Comparison of ENCODE assay signal across 9 mouse cellular contexts in genomic region chr8:26441268-26442030, GRCm38 (mm10).
DNase-seq lines count a peak whose midpoint lies in the region; ATAC-seq and TF ChIP-seq lines count a peak whose summit lies in the region.
"Had no signal": no experiment of that assay in that cellular context is flagged by ENCODE, and none has a peak within 500 bp of the region (broad histone marks: within the 10 kb centered on the region; RNA-seq: fewer than 3 reads in every experiment).

No protein-coding gene starts in this region.

- no peaks in the 10 kb centered on the region for H3K36me3 ChIP-seq in heart, embryonic 10.5 days
- no peaks in the 10 kb centered on the region for H3K36me3 ChIP-seq in heart, adult 2 months (ENCODE audit: control insufficient read depth, insufficient read depth, low read length)
- H3K36me3 ChIP-seq in stomach, postnatal 0 days (ENCODE audit: control insufficient read depth, insufficient read depth, low read length), result no peaks in the 10 kb centered on the region
- no peaks in the 10 kb centered on the region for H3K36me3 ChIP-seq in limb, embryonic 10.5 days
- H3K36me3 ChIP-seq in liver, embryonic 11.5 days (ENCODE audit: control insufficient read depth, insufficient read depth, low read length), result no peaks in the 10 kb centered on the region

- peak; percentile 42; the same call in 1 of the 2 replicates for ATAC-seq in stomach, postnatal 0 days (ENCODE audit: low FRiP score, low TSS enrichment)
- ATAC-seq in liver, embryonic 11.5 days (replicated peaks; ENCODE audit: low FRiP score), result no peak

- TF ChIP-seq POLR2A in heart, adult 2 months (IDR thresholded peaks at IDR 0.05; ENCODE audit: insufficient read depth, low read depth, low read length), result no peak

- H3K4me3 ChIP-seq in heart, embryonic 10.5 days, result no peak overlapping the region
- H3K4me3 ChIP-seq in heart, adult 2 months, result no peak overlapping the region
- no peak overlapping the region for H3K4me3 ChIP-seq in stomach, postnatal 0 days (ENCODE audit: low read depth, low read length)
- no peak overlapping the region for H3K4me3 ChIP-seq in limb, embryonic 10.5 days
- H3K4me3 ChIP-seq in liver, embryonic 11.5 days (ENCODE audit: low read depth, low read length), result no peak overlapping the region

- DNase-seq in heart, embryonic 10.5 days (ENCODE audit: low spot score), result peak; percentile 51
- no peak for DNase-seq in heart, adult 2 months
- peak; percentile 12 for DNase-seq in ovary, postnatal 36 days (ENCODE audit: low spot score)
- no peak for DNase-seq in ovary, postnatal 10 days (ENCODE audit: low spot score)
- peak; percentile 5 to 10 for DNase-seq in heart, postnatal 36 days
- DNase-seq in stomach, postnatal 0 days (ENCODE audit: low spot score), result no peak
- no peak for DNase-seq in limb, embryonic 10.5 days (ENCODE audit: low spot score)
- DNase-seq in liver, embryonic 11.5 days (ENCODE audit: low spot score), result no peak
- DNase-seq: spleen, adult 18-20 months had no signal

- H3K9me3 ChIP-seq in heart, embryonic 10.5 days, result no peaks in the 10 kb centered on the region
- H3K9me3 ChIP-seq in stomach, postnatal 0 days (ENCODE audit: control insufficient read depth, low read length), result no peaks in the 10 kb centered on the region
- H3K9me3 ChIP-seq in limb, embryonic 10.5 days (replicated peaks), result no peaks in the 10 kb centered on the region
- H3K9me3 ChIP-seq in liver, embryonic 11.5 days (ENCODE audit: control insufficient read depth, low read length), result no peaks in the 10 kb centered on the region

- peaks cover 3% of the 10 kb centered on the region; the same call in 1 of the 2 replicates for H3K27me3 ChIP-seq in heart, embryonic 10.5 days (ENCODE audit: insufficient read depth, poor library complexity, severe bottlenecking)
- no peaks in the 10 kb centered on the region for H3K27me3 ChIP-seq in heart, adult 2 months (ENCODE audit: control insufficient read depth, insufficient read depth, low read length)
- H3K27me3 ChIP-seq in stomach, postnatal 0 days (ENCODE audit: control insufficient read depth, insufficient read depth, low read length), result no peaks in the 10 kb centered on the region
- peaks cover 23% of the 10 kb centered on the region; the same call in 1 of the 2 replicates for H3K27me3 ChIP-seq in limb, embryonic 10.5 days (ENCODE audit: low read depth, poor library complexity, severe bottlenecking)
- H3K27me3 ChIP-seq in liver, embryonic 11.5 days (replicated peaks; ENCODE audit: control insufficient read depth, insufficient read depth, low read length), result no peaks in the 10 kb centered on the region

- WGBS in heart, embryonic 10.5 days, result 71% methylated on average over 12 of the region's 12 CpGs
- 52% methylated on average over 12 of the region's 12 CpGs for WGBS in heart, adult 2 months
- WGBS in stomach, postnatal 0 days, result 34% methylated on average over 12 of the region's 12 CpGs
- 65% methylated on average over 12 of the region's 12 CpGs for WGBS in limb, embryonic 10.5 days
- 61% methylated on average over 12 of the region's 12 CpGs for WGBS in liver, embryonic 11.5 days

- no peaks in the 10 kb centered on the region for H3K4me1 ChIP-seq in heart, embryonic 10.5 days
- H3K4me1 ChIP-seq in heart, adult 2 months (ENCODE audit: control insufficient read depth, insufficient read depth, low read length), result no peaks in the 10 kb centered on the region
- no peaks in the 10 kb centered on the region for H3K4me1 ChIP-seq in stomach, postnatal 0 days (replicated peaks; ENCODE audit: control insufficient read depth, insufficient read depth)
- peaks cover 32% of the 10 kb centered on the region for H3K4me1 ChIP-seq in limb, embryonic 10.5 days
- no peaks in the 10 kb centered on the region for H3K4me1 ChIP-seq in liver, embryonic 11.5 days (replicated peaks; ENCODE audit: control insufficient read depth, insufficient read depth, low read length)

- TF ChIP-seq EP300 in heart, adult 2 months (IDR thresholded peaks at IDR 0.05; ENCODE audit: insufficient read depth, low read depth, low read length), result no peak
- TF ChIP-seq EP300 in stomach, postnatal 0 days (optimal IDR thresholded peaks at IDR 0.05), result no peak

- intact Hi-C loops in heart, adult 2 months (cut with DNase I), result loop anchor here (5.0 to 10.0 kb wide), 2 partner anchors 167 to 259 kb away; no protein-coding TSS in a partner anchor
- intact Hi-C loops in heart, postnatal 36 days (cut with DNase I), result loop anchor here (1.0 to 10.0 kb wide), 5 partner anchors 95 to 539 kb away; no protein-coding TSS in a partner anchor

- no peak overlapping the region for H3K4me2 ChIP-seq in stomach, postnatal 0 days (replicated peaks; ENCODE audit: low read depth)
- H3K4me2 ChIP-seq in liver, embryonic 11.5 days, result no peak overlapping the region

- TF ChIP-seq CTCF in heart, adult 2 months (IDR thresholded peaks at IDR 0.05), result no peak
- no peak; the same call in 1 of the 2 replicates for TF ChIP-seq CTCF in stomach, postnatal 0 days (IDR thresholded peaks at IDR 0.05; ENCODE audit: low read depth)

- H3K9ac ChIP-seq in heart, adult 2 months (ENCODE audit: low read depth, low read length), result no peak overlapping the region
- H3K9ac ChIP-seq in stomach, postnatal 0 days (ENCODE audit: low read length), result no peak overlapping the region
- no peak overlapping the region for H3K9ac ChIP-seq in liver, embryonic 11.5 days (ENCODE audit: low read depth, low read length)

- no peak overlapping the region for H3K27ac ChIP-seq in heart, embryonic 10.5 days
- no peak overlapping the region; the same call in none of the 2 replicates for H3K27ac ChIP-seq in heart, adult 2 months
- H3K27ac ChIP-seq in stomach, postnatal 0 days (replicated peaks), result no peak overlapping the region
- no peak overlapping the region for H3K27ac ChIP-seq in limb, embryonic 10.5 days
- no peak overlapping the region for H3K27ac ChIP-seq in liver, embryonic 11.5 days (ENCODE audit: low read depth, low read length)

- H3K79me2 ChIP-seq in heart, adult 2 months (replicated peaks; ENCODE audit: control insufficient read depth, insufficient read depth, low read length), result no peaks in the 10 kb centered on the region

Comparison
In these comparisons a context has a peak if more than half of its experiments do, and no peak if none do; other contexts are left out.
1. DNase-seq: peak in heart, embryonic 10.5 days (single experiment), ovary, postnatal 36 days (single experiment) and heart, postnatal 36 days (2 of 2); none in heart, adult 2 months (0 of 2), ovary, postnatal 10 days (single experiment), stomach, postnatal 0 days (single experiment), limb, embryonic 10.5 days (single experiment) and liver, embryonic 11.5 days (single experiment).